Mouse (Mus musculus) ES-Bruce4 (cell line): Measurements from ENCODE around the gene Myo5a. TPM values are rescaled to one million over a fixed set of nuclear protein-coding genes. Genes with fewer than 3 reads are reported as not detected.

Experiments used
- H3K27ac ChIP-seq: 2 replicates; pipeline ENCODE4 v1.5.1; 2012; ENCODE audit warnings: low read length, inconsistent platforms; ENCODE audit not compliant: insufficient read depth
- H3K27me3 ChIP-seq: 2 replicates; pipeline ENCODE4 v1.6.1; 2012; ENCODE audit warnings: mild to moderate bottlenecking, low read length, inconsistent platforms; ENCODE audit not compliant: control insufficient read depth, poor library complexity, insufficient read depth, severe bottlenecking
- H3K36me3 ChIP-seq: 2 replicates; pipeline ENCODE4 v1.6.1; 2012; ENCODE audit warnings: inconsistent platforms, mild to moderate bottlenecking, low read length, moderate library complexity; ENCODE audit not compliant: control insufficient read depth, poor library complexity, insufficient read depth, severe bottlenecking
- H3K4me1 ChIP-seq: one replicate; pipeline ENCODE4 v1.8.1; 2011; ENCODE audit warnings: low read length; ENCODE audit not compliant: control insufficient read depth, insufficient read depth
- H3K4me3 ChIP-seq: 2 replicates; pipeline ENCODE4 v1.5.1; 2011; ENCODE audit warnings: low read depth, mild to moderate bottlenecking, low read length
- H3K9ac ChIP-seq: 2 replicates; pipeline ENCODE4 v1.6.1; 2012; ENCODE audit warnings: low read depth, mild to moderate bottlenecking, inconsistent platforms; ENCODE audit not compliant: poor library complexity, severe bottlenecking
- H3K9me3 ChIP-seq: replicated peaks from 2 replicates; pipeline ENCODE4 v1.6.1; 2012; ENCODE audit warnings: mild to moderate bottlenecking, low read length, inconsistent platforms; ENCODE audit not compliant: control insufficient read depth, poor library complexity, insufficient read depth, severe bottlenecking
- CTCF ChIP-seq: IDR thresholded peaks from one replicate; pipeline ENCODE4 v1.8.1; 2011; ENCODE audit warnings: low read depth, low read length
- EP300 ChIP-seq: IDR thresholded peaks from 2 replicates; pipeline ENCODE4 v1.6.1; 2011; ENCODE audit warnings: low read depth, low read length; ENCODE audit not compliant: insufficient read depth
- POLR2A ChIP-seq: IDR thresholded peaks from one replicate; pipeline ENCODE4 v1.8.1; 2011; ENCODE audit warnings: low read length; ENCODE audit not compliant: insufficient read depth
- polyA plus RNA-seq: library from polyadenylated mRNA; stranded (reverse); fragments of >200 nt; gene quantifications from 2 replicates; pipeline ENCODE4 v1.2.4, GENCODE M21; 2011; ENCODE audit warnings: low read depth; ENCODE audit not compliant: missing spikeins, insufficient read depth, insufficient read length

Myo5a gene
- polyA plus RNA-seq, 1 experiment: 91.8 TPM

- H3K27ac ChIP-seq: no peak overlapping the region
- peaks cover 20% of the 10 kb centered on the region for H3K36me3 ChIP-seq
- no peak overlapping the region for H3K4me3 ChIP-seq
- H3K27me3 ChIP-seq: no peaks in the 10 kb centered on the region
- no peak overlapping the region for H3K9ac ChIP-seq
- no peaks in the 10 kb centered on the region for H3K4me1 ChIP-seq
- TF ChIP-seq POLR2A (no peak), EP300 (no peak), CTCF (no peak)
- H3K9me3 ChIP-seq: no peaks in the 10 kb centered on the region
Measured at GRCm38 (mm10) chr9:75041840-75042525, 28.8 kb upstream of the Myo5a start.

GRCm38 (mm10) chr9:75043191-75043590, 27.6 kb upstream of the Myo5a start:
- no peaks in the 10 kb centered on the region for H3K27me3 ChIP-seq
- peaks cover 20% of the 10 kb centered on the region for H3K36me3 ChIP-seq
- TF ChIP-seq EP300 (no peak), CTCF (no peak), POLR2A (no peak)
- H3K4me1 ChIP-seq: no peaks in the 10 kb centered on the region
- H3K4me3 ChIP-seq: no peak overlapping the region
- H3K27ac ChIP-seq: no peak overlapping the region
- H3K9me3 ChIP-seq: no peaks in the 10 kb centered on the region
- H3K9ac ChIP-seq: no peak overlapping the region

GRCm38 (mm10) chr9:75047079-75047478, 23.7 kb upstream of the Myo5a start:
- Histone ChIP-seq H3K36me3 (peaks cover 21% of the 10 kb centered on the region), H3K9ac (no peak overlapping the region), H3K27me3 (no peaks in the 10 kb centered on the region), H3K4me3 (no peak overlapping the region), H3K9me3 (no peaks in the 10 kb centered on the region), H3K4me1 (no peaks in the 10 kb centered on the region), H3K27ac (no peak overlapping the region)
- no peak for TF ChIP-seq POLR2A

GRCm38 (mm10) chr9:75049100-75049499, 21.7 kb upstream of the Myo5a start:
- Histone ChIP-seq H3K27me3 (no peaks in the 10 kb centered on the region), H3K27ac (no peak overlapping the region), H3K9ac (no peak overlapping the region), H3K9me3 (no peaks in the 10 kb centered on the region), H3K36me3 (peaks cover 14% of the 10 kb centered on the region), H3K4me3 (no peak overlapping the region), H3K4me1 (no peaks in the 10 kb centered on the region)
- TF ChIP-seq POLR2A (no peak), CTCF (no peak), EP300 (no peak)

- no peaks in the 10 kb centered on the region for H3K4me1 ChIP-seq
- no peaks in the 10 kb centered on the region for H3K27me3 ChIP-seq
- H3K36me3 ChIP-seq: peaks cover 10% of the 10 kb centered on the region
Measured at GRCm38 (mm10) chr9:75050003-75050402, 20.8 kb upstream of the Myo5a start.

GRCm38 (mm10) chr9:75051841-75052240, 19.0 kb upstream of the Myo5a start:
- Histone ChIP-seq H3K4me1 (no peaks in the 10 kb centered on the region), H3K9ac (no peak overlapping the region), H3K27ac (no peak overlapping the region), H3K36me3 (peaks cover 20% of the 10 kb centered on the region), H3K4me3 (no peak overlapping the region), H3K27me3 (no peaks in the 10 kb centered on the region), H3K9me3 (no peaks in the 10 kb centered on the region)
- TF ChIP-seq EP300 (no peak), CTCF (no peak), POLR2A (no peak)

More at GRCm38 (mm10) chr9:75050003-75050402, 20.8 kb upstream of the Myo5a start:
- Histone ChIP-seq H3K4me3 (no peak overlapping the region), H3K9me3 (no peaks in the 10 kb centered on the region), H3K9ac (no peak overlapping the region), H3K27ac (no peak overlapping the region)
- TF ChIP-seq EP300 (no peak), CTCF (peak; percentile 49)
